Mouse (Mus musculus): ENCODE measurements around the gene Hsf5.

DNA sequence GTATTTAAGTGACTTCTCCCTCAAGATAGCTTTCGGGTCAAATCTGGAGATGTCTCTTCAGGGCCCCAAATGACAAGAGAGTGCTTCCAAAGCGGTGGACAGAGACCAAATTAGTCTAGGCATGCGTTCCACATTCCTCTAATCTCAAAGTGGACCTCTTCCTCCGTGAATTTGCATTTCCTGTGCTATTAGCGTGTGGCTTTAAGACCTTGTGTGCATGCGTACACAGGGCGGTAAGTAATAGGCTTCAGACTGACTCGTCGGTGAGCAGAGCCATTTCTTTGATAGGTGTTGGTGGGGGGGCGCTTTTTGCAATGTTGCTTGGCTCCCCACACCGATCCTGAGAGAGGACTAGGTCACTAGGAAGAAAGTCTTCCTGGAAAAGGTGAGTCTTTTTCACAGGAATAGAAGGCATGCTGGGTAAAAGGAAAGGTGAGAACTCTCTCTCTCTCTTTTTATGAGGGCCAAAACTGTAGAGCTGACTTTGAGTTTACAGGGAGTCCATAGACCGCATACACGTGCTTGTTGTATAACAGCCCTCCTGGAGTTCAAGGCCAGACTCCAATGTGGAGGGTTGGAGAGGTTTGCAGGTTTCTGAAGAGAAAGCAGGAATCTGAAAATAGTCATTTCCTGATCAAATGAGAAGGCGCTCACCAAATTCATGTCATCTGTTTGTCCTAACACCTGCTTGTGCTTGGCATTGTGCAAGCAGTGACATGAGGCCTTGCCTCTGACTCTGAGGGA, 85.1 kb downstream of the Hsf5 start:
- no peak for TF ChIP-seq POLR2A (IDR thresholded peaks at IDR 0.05; ENCODE audit: insufficient read depth, low read length)
- TF ChIP-seq CTCF (IDR thresholded peaks at IDR 0.05; ENCODE audit: low read depth, low read length), result no peak
- no peak for TF ChIP-seq EP300 (IDR thresholded peaks at IDR 0.05; ENCODE audit: insufficient read depth, low read depth, low read length)
